Mouse (Mus musculus) kidney, adult 8-10 months (tissue): ENCODE measurements around the gene Tnxb.
A peak's percentile ranks its signal among the peaks of the same experiment; 100 is the strongest.

Experiments
- DNase-seq, 2 experiments: peaks; one replicate each; pipeline ENCODE4 v3.0.0; 2022

Gene Tnxb

DNA sequence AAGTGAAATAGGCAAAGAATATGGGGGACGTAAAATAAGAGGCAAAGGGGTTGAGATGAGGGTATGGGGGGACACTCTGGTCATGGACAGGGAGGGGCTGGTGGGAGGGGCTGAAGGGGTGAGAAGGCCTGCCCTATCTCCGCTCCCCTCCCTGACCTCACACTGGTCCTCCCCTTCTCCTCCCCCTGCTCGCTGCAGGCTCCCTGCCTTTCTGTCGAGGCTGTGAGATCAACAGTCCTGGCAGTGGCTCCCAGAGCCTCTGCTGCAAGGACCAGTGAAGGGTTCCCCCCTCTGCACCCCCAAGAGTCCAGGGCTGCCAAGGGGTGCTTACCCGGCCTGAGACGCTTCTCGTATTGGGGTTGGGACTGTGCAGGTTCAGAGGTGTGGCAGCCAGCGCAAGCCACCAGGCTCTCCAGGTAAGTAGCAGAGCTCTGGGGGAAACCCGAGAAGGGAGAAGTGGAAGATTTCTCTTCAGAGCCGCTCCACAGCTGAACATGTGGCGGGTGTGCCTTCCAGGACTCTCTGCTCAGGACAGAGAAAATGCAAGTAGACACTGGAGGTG lies 10.0 kb upstream of the Tnxb start:
- DNase-seq: no peak

GRCm38 (mm10) chr17:34661121-34661591 lies 9.2 kb upstream of the Tnxb start:
- DNase-seq: peak; percentile 60 to 72

DNA sequence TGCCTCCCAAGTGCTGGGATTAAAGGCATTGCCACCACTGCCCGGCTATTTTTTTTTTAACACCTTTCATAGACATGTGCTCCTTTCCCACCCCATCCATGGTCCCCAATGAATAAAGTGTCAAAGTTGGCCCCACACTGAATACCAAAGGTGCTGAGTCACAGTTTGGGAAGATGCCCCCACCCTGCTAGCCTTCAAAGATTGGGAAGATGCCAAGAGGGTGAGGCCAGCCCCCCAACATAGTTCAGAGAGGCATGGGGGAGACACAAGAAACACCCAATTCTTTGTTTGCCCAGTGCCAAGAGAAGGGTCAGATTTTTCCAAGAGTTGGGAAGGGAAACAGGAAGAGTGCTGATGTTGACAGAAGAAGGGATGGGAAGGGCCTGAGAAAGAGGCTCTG lies 7.9 kb upstream of the Tnxb start:
- DNase-seq: no peak

DNA sequence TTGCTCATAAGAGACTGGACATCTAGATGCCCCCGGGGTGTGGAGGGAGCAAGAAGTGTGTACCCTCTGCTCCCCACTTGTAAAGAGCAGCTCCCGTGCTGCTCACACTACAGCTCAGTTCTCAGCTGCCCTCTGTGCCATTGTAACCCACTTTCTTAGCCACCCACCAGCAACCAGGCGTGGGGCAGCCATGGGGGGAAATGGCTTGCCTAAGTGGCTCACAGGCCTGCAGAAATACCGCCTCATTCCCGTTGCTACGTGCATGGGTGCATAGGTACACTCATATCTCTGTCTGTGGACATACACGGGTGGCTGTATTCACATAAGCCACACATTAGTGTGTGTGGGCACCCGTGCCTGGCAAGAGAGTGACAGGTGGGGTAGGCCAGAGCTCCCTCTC lies 7.4 kb upstream of the Tnxb start:
- no peak for DNase-seq

DNA sequence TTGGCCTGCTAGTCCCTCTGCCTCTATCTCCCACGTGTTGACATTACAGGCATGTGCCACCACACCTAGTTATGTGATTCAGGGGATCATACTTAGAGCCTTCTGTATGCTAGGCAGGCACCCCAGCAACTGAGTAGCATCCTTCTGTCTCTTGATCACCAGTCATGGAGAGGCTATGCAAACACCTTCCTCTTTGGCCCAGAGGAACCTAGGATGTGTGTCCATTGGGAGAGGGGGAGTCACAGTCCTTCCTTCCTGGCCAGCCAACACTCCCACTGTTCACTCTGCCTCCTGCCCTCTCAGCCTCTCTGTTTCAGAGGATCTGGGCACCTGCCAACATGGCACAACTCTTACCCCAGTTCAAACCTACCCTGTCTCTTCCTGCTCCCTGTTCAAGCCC lies 6.8 kb upstream of the Tnxb start:
- no peak for DNase-seq

- DNase-seq: no peak
Measured at GRCm38 (mm10) chr17:34664472-34664871, 5.9 kb upstream of the Tnxb start.

DNA sequence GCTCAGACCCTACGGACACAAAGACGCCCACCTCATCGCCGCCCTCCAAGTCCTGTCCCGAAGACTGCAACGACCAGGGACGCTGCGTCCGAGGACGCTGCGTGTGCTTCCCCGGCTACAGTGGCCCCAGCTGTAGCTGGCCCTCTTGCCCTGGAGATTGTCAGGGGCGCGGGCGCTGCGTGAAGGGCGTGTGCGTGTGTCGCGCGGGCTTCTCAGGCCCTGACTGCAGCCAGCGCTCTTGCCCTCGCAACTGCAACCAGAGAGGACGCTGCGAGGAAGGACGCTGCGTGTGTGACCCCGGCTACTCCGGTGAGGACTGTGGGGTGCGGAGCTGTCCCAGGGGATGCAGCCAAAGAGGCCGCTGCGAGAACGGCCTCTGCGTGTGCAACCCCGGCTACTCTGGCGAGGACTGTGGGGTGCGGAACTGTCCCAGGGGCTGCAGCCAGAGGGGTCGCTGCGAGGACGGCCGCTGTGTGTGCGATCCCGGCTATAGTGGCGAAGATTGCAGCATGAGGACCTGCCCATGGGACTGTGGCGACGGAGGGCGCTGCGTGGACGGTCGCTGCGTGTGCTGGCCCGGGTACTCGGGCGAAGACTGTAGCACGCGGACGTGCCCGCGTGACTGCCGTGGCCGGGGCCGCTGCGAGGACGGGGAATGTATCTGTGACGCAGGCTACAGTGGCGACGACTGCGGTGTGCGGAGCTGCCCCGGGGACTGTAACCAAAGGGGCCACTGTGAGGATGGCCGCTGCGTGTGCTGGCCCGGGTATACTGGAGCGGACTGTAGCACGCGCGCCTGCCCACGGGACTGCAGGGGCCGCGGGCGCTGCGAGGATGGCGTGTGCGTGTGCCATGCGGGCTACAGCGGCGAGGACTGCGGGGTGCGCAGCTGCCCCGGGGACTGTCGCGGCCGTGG lies 1.1 kb downstream of the Tnxb start:
- DNase-seq: no peak

DNA sequence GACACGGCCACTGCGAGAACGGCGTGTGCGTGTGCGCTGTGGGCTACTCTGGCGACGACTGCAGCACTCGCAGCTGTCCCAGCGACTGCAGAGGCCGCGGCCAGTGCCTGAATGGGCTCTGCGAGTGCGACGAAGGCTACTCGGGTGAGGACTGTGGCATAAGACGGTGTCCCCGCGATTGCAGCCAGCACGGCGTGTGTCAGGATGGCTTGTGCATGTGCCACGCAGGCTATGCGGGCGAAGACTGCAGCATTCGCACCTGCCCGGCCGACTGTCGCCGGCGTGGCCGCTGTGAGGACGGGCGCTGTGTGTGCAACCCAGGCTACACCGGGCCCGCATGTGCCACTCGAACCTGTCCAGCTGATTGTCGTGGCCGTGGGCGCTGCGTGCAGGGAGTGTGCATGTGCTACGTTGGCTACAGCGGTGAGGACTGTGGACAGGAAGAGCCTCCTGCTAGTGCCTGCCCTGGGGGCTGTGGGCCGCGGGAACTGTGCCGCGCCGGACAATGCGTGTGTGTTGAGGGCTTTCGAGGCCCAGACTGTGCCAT lies 2.0 kb downstream of the Tnxb start:
- no peak for DNase-seq

GRCm38 (mm10) chr17:34673139-34673538 lies 2.8 kb downstream of the Tnxb start:
- no peak for DNase-seq

GRCm38 (mm10) chr17:34674524-34675204 lies 4.3 kb downstream of the Tnxb start:
- DNase-seq: no peak

GRCm38 (mm10) chr17:34675205-34676092 lies 5.1 kb downstream of the Tnxb start:
- DNase-seq: peak in 1 of 2 experiments; percentile 43

DNA sequence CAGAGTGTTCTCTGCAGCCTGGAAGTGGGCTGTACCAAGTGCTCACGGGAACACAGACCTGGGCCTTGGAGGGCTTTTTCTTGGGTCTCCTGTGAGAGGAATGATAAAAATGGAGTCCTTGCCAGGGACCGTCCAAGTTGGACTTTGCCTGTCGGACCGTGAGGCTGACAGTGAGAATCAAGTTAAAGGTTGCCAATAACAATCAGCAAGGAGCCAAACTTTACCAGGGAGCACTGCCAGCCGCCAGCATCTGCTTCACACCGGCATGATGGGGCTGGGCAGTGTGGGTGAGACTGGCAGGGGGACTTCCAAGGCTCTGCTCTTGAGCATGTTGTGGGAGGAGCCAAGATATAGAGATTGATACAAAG lies 5.7 kb downstream of the Tnxb start:
- peak; percentile 72 to 74 for DNase-seq

GRCm38 (mm10) chr17:34676671-34677070 lies 6.3 kb downstream of the Tnxb start:
- no peak for DNase-seq

- DNase-seq: no peak
Measured at GRCm38 (mm10) chr17:34680191-34680590, 9.9 kb downstream of the Tnxb start.

DNA sequence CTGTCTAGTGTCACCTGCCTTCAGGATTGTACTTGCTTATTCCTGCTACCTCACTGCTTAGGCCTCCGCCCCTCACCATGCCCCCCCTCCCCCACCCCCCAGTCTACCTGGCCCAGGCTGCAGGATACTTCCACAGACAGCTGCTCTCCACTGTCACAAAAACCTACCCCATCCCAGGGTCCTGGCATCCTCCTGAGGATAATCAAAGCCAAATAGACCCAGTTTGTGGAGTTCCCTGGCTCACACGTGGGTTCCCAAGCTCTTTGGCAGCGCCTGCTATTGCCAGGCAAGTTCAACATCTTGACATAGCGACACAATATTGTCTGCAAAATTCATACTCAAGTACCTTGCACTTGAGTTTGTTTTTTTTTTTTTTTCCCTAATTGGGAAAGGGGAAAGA lies 10.3 kb downstream of the Tnxb start:
- no peak for DNase-seq

DNA sequence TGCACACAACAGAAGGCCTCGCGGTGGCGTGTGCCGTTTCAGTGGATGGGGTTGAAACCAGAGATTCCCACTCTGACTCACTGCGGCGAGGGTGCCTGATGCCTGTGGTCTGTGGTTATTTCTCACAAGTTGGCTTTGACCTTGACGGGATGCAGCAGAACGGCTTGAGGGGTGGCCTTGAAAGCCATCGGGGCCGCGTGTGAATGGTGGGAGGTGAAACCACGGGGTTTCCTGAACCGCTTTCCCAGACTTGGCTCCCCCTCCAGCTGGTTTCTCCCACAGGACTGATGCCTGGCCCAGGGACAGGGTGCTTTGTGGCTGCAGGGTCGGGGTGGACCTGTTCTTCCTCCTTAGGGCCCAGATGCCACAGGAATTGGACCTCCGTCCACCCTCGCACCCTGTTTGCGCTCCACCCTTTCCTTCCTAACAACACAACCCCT lies 10.8 kb downstream of the Tnxb start:
- DNase-seq: peak; percentile 38 to 54

DNA sequence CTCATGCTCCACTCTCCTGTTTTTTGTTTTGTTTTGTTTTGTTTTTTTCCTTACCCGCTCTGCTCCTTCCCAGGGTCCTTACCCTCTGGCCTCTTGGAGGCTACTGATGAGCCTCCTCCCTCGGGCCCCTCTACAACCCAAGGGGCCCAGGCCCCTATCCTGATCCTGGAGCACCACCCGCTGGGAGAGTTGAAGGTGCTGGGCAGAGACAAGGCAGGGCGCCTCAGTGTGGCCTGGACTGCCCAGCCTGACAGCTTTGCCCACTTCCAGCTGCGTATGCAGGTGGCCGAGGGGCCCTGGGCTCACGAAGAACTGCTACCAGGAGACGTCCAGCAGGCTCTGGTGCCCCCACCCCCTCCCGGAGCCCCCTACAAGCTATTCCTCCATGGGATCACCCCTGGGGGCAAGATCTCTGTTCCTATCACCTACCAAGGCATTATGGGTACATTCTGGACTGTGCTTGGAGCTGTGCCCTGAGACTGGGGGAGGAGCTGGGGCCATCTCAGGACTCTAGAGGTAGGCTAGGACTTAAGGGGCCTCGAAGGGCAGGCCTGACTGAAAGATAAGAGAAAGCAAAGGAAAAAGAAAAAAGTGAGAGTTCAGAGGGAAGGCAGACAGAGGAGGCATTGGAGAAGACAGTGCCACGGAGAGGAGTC lies 11.7 kb downstream of the Tnxb start:
- DNase-seq: no peak

DNA sequence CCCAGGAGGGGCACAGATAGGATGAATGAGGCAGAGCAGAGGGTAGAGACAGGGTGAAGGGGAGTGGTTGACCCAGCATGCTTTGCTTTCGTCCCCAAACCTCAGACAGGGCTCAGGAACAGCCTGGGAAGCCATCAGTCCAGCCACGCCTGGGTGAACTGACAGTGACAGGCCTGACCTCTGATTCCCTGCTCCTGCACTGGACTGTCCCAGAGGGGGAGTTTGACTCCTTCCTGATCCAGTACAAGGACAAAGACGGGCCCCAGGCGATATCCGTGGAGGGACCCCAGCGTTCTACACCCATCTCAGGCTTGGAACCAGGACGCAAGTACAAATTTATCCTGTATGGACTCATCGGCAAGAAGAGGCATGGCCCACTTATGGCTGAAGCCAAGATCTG lies 12.8 kb downstream of the Tnxb start:
- no peak for DNase-seq

DNA sequence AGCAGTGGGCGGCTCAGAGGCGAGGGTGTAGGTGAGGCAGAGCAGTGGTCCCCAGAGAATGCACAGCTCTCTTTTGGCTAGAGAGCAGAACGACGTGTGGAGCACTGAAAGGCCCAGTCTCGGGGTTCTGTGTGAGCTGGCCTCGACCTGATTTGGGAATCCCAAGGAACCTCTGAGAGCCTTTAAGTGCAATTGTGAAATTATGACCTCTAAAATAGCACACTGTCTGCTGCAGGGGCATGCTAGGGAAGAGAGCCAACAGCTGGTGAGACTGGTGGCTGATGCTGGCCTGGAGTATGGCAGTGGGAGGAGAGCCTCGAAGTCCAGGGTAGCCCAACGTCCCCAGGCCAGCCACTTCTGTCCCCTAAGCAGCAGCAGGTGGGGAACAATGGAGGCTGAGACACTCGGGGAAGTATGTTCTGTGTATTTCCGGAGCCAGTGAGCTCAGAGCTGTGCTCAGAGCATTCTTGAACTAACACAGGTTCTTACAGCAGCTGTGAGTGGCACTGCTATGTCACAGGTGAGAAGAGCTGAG lies 13.4 kb downstream of the Tnxb start:
- no peak for DNase-seq

DNA sequence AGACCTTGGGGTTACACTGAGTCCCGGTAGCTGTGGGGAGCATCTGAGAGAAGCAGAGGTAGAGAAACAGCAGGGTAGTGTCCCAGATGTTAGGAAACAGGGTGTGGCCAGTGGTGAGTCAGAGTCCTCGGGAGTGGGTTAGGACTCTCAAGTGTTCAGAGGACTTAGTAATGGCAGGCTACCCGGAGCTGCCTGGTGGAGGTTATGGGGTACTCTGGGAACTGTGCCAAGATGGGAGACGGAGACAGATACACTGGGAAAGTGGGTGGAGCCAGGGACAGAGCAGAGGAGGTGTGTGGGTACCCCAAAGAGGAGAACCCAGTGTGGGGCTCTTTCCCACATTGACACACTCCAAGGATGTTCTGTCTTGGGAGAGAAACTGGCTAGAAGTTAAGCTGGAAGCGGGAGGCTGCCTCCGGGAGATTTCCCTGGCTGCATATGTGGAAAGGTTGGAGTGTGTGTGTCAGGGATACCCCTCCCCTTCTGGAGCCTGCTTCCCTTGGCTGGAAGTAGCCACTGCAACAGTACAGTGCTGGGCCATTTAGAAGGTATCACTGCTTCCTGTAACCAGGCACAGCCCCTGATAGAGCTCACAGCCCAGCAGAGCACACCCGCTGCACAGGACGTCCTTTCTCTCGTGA lies 14.0 kb downstream of the Tnxb start:
- no peak for DNase-seq
